Mouse (Mus musculus): ENCODE measurements around the gene Ces4a. TPM values are rescaled to one million over a fixed set of nuclear protein-coding genes. Genes with fewer than 3 reads are reported as not detected.

Ces4a gene
- total and polyA plus RNA-seq, 2 experiments from 2014 or later, result 0.10 TPM; not detected in 1

DNA sequence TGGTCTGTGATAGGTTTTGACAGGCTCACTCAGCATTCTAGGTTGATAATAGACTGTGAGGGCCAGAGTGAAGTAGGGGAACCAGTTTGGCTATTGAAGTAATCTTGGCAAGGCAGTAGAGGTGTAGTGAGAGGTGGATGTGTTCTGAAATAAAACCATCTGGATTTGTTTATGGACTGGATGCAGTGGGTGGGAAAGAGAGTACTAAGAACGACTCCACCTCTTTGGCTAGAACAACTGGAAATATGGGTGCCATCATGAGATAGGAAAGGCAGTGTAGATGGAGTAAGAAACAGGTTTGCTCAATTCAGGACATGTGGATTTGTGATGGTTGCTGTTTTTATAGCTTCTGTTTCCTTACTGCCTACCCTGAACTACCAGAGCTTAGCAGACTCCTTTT, 50.6 kb downstream of the Ces4a start:
- Histone ChIP-seq H3K9me3 (ENCODE audit: low read length) (no peaks in the 10 kb centered on the region), H3K27ac (ENCODE audit: low read depth, low read length) (no peak overlapping the region), H3K4me3 (ENCODE audit: low read depth, low read length) (no peak overlapping the region), H3K36me3 (ENCODE audit: insufficient read depth) (no peaks in the 10 kb centered on the region), H3K4me1 (ENCODE audit: insufficient read depth) (no peaks in the 10 kb centered on the region), H3K9ac (no peak overlapping the region), H3K27me3 (ENCODE audit: insufficient read depth, low read length) (no peaks in the 10 kb centered on the region), H3K4me2 (ENCODE audit: low read depth) (no peak overlapping the region)
- no peak for DNase-seq
- WGBS, result 69% methylated on average over 1 of the region's 1 CpGs
- ATAC-seq, result no peak
- TF ChIP-seq CTCF (IDR thresholded peaks at IDR 0.05; ENCODE audit: low read depth), result no peak

GRCm38 (mm10) chr8:105186467-105187005, 54.9 kb downstream of the Ces4a start:
- DNase-seq (no peak), ATAC-seq (no peak)
- Histone ChIP-seq H3K27ac (ENCODE audit: low read depth, low read length) (no peak overlapping the region), H3K4me1 (ENCODE audit: insufficient read depth) (no peaks in the 10 kb centered on the region), H3K36me3 (ENCODE audit: insufficient read depth) (no peaks in the 10 kb centered on the region), H3K9me3 (ENCODE audit: low read length) (no peaks in the 10 kb centered on the region), H3K4me3 (ENCODE audit: low read depth, low read length) (no peak overlapping the region), H3K27me3 (ENCODE audit: insufficient read depth, low read length) (no peaks in the 10 kb centered on the region), H3K9ac (no peak overlapping the region), H3K4me2 (ENCODE audit: low read depth) (no peak overlapping the region)
- TF ChIP-seq CTCF (IDR thresholded peaks at IDR 0.05; ENCODE audit: low read depth), result no peak
- 61% methylated on average over 1 of the region's 1 CpGs for WGBS

DNA sequence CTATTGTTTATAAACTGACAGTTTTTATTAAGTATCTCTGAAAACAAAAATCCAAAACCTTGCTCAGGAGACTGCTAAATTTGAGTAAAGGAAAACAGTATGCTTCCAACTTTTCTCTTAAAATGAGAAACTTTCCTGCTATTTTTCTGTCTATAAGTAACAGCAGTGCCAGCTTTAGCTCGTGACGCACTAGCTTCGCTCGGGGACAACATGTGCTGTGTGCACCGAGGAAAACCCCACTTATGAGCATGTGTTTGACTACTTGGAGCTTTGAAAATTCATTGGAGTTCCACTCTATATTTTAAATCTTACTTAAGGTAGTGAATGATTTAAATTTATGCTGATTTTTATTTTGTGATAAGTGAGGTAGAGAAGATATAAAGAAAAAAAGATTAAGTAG, 60.6 kb downstream of the Ces4a start:
- H3K36me3 ChIP-seq (ENCODE audit: insufficient read depth), result peaks cover 17% of the 10 kb centered on the region
- H3K4me3 ChIP-seq (ENCODE audit: low read depth, low read length), result no peak overlapping the region
- TF ChIP-seq CTCF (IDR thresholded peaks at IDR 0.05; ENCODE audit: low read depth), result no peak
- no peak for ATAC-seq
- H3K4me1 ChIP-seq (ENCODE audit: insufficient read depth), result no peaks in the 10 kb centered on the region
- H3K4me2 ChIP-seq (ENCODE audit: low read depth), result no peak overlapping the region
- no peak for DNase-seq
- H3K9ac ChIP-seq, result no peak overlapping the region
- WGBS, result 90% methylated on average over 5 of the region's 5 CpGs
- H3K27me3 ChIP-seq (ENCODE audit: insufficient read depth, low read length), result no peaks in the 10 kb centered on the region
- H3K27ac ChIP-seq (ENCODE audit: low read depth, low read length), result no peak overlapping the region
- H3K9me3 ChIP-seq (ENCODE audit: low read length), result no peaks in the 10 kb centered on the region

Other genes starting within 250 kb of the Ces4a start
- gene Ces2e, start 205.5 kb upstream of the Ces4a start, total RNA-seq (2014; rRNA removed), result not detected in 2 replicates
- gene Ces2e, start 205.5 kb upstream of the Ces4a start, polyA plus RNA-seq (2015; fragmentation: Nextera tagmentation; extraction: Ambion mirVana), result not detected in 2 replicates
- not detected in 2 replicates for gene Ces2f, start 184.4 kb upstream of the Ces4a start, total RNA-seq (2014; rRNA removed)
- not detected in 2 replicates for gene Ces2f, start 184.4 kb upstream of the Ces4a start, polyA plus RNA-seq (2015; fragmentation: Nextera tagmentation; extraction: Ambion mirVana)
- 0.31 and 0.76 TPM in 2 replicates for gene Ces2g, start 170.1 kb upstream of the Ces4a start, total RNA-seq (2014; rRNA removed)
- 0.08 and 0.20 TPM in 2 replicates for gene Ces2g, start 170.1 kb upstream of the Ces4a start, polyA plus RNA-seq (2015; fragmentation: Nextera tagmentation; extraction: Ambion mirVana)
- not detected in 2 replicates for gene Ces2h, start 130.9 kb upstream of the Ces4a start, total RNA-seq (2014; rRNA removed)
- gene Ces2h, start 130.9 kb upstream of the Ces4a start, polyA plus RNA-seq (2015; fragmentation: Nextera tagmentation; extraction: Ambion mirVana), result not detected in 2 replicates
- gene Ces3a, start 83.2 kb upstream of the Ces4a start, total RNA-seq (2014; rRNA removed), result not detected in 2 replicates
- gene Ces3a, start 83.2 kb upstream of the Ces4a start, polyA plus RNA-seq (2015; fragmentation: Nextera tagmentation; extraction: Ambion mirVana), result not detected in 2 replicates
- gene Ces3b, start 48.0 kb upstream of the Ces4a start, total RNA-seq (2014; rRNA removed), result not detected in 2 replicates
- gene Ces3b, start 48.0 kb upstream of the Ces4a start, polyA plus RNA-seq (2015; fragmentation: Nextera tagmentation; extraction: Ambion mirVana), result not detected in 2 replicates
- gene Cbfb, start 38.9 kb downstream of the Ces4a start, total RNA-seq (2014; rRNA removed), result 56.4 and 65.6 TPM in 2 replicates
- gene Cbfb, start 38.9 kb downstream of the Ces4a start, polyA plus RNA-seq (2015; fragmentation: Nextera tagmentation; extraction: Ambion mirVana), result 23.5 and 29.9 TPM in 2 replicates
- gene D230025D16Rik, start 93.3 kb downstream of the Ces4a start, total RNA-seq (2014; rRNA removed), result 37.1 and 40.7 TPM in 2 replicates
- gene D230025D16Rik, start 93.3 kb downstream of the Ces4a start, polyA plus RNA-seq (2015; fragmentation: Nextera tagmentation; extraction: Ambion mirVana), result 22.0 and 25.5 TPM in 2 replicates
- 8.4 and 11.4 TPM in 2 replicates for gene B3gnt9, start 123.4 kb downstream of the Ces4a start, total RNA-seq (2014; rRNA removed)
- gene B3gnt9, start 123.4 kb downstream of the Ces4a start, polyA plus RNA-seq (2015; fragmentation: Nextera tagmentation; extraction: Ambion mirVana), result 6.6 and 6.8 TPM in 2 replicates
- gene Tradd, start 132.8 kb downstream of the Ces4a start, total RNA-seq (2014; rRNA removed), result 14.7 and 23.9 TPM in 2 replicates
- 14.0 and 20.9 TPM in 2 replicates for gene Tradd, start 132.8 kb downstream of the Ces4a start, polyA plus RNA-seq (2015; fragmentation: Nextera tagmentation; extraction: Ambion mirVana)
- 0.38 and 1.4 TPM in 2 replicates for gene Fbxl8, start 132.8 kb downstream of the Ces4a start, total RNA-seq (2014; rRNA removed)
- 0.85 and 1.1 TPM in 2 replicates for gene Fbxl8, start 132.8 kb downstream of the Ces4a start, polyA plus RNA-seq (2015; fragmentation: Nextera tagmentation; extraction: Ambion mirVana)
- gene Hsf4, start 138.0 kb downstream of the Ces4a start, total RNA-seq (2014; rRNA removed), result 0.15 and 0.90 TPM in 2 replicates
- 0.30 and 0.44 TPM in 2 replicates for gene Hsf4, start 138.0 kb downstream of the Ces4a start, polyA plus RNA-seq (2015; fragmentation: Nextera tagmentation; extraction: Ambion mirVana)
- 1.5 and 1.7 TPM in 2 replicates for gene Nol3, start 144.3 kb downstream of the Ces4a start, total RNA-seq (2014; rRNA removed)
- gene Nol3, start 144.3 kb downstream of the Ces4a start, polyA plus RNA-seq (2015; fragmentation: Nextera tagmentation; extraction: Ambion mirVana), result 3.0 and 4.3 TPM in 2 replicates
- 54.2 and 70.9 TPM in 2 replicates for gene 4931428F04Rik, start 158.1 kb downstream of the Ces4a start, total RNA-seq (2014; rRNA removed)
- gene 4931428F04Rik, start 158.1 kb downstream of the Ces4a start, polyA plus RNA-seq (2015; fragmentation: Nextera tagmentation; extraction: Ambion mirVana), result 124 and 146 TPM in 2 replicates
- gene Exoc3l, start 164.3 kb downstream of the Ces4a start, total RNA-seq (2014; rRNA removed), result 1.8 and 2.7 TPM in 2 replicates
- 7.0 and 7.5 TPM in 2 replicates for gene Exoc3l, start 164.3 kb downstream of the Ces4a start, polyA plus RNA-seq (2015; fragmentation: Nextera tagmentation; extraction: Ambion mirVana)
- gene E2f4, start 165.9 kb downstream of the Ces4a start, total RNA-seq (2014; rRNA removed), result 26.2 and 36.7 TPM in 2 replicates
- 30.6 and 31.6 TPM in 2 replicates for gene E2f4, start 165.9 kb downstream of the Ces4a start, polyA plus RNA-seq (2015; fragmentation: Nextera tagmentation; extraction: Ambion mirVana)
- 0.86 and 0.92 TPM in 2 replicates for gene Elmo3, start 173.8 kb downstream of the Ces4a start, total RNA-seq (2014; rRNA removed)
- 0.54 and 1.1 TPM in 2 replicates for gene Elmo3, start 173.8 kb downstream of the Ces4a start, polyA plus RNA-seq (2015; fragmentation: Nextera tagmentation; extraction: Ambion mirVana)
- 1.6 and 3.0 TPM in 2 replicates for gene Lrrc29, start 194.5 kb downstream of the Ces4a start, total RNA-seq (2014; rRNA removed)
- gene Lrrc29, start 194.5 kb downstream of the Ces4a start, polyA plus RNA-seq (2015; fragmentation: Nextera tagmentation; extraction: Ambion mirVana), result 1.8 and 2.1 TPM in 2 replicates
- gene Tmem208, start 194.6 kb downstream of the Ces4a start, total RNA-seq (2014; rRNA removed), result 76.4 and 109 TPM in 2 replicates
- 126 and 140 TPM in 2 replicates for gene Tmem208, start 194.6 kb downstream of the Ces4a start, polyA plus RNA-seq (2015; fragmentation: Nextera tagmentation; extraction: Ambion mirVana)
- gene Fhod1, start 216.2 kb downstream of the Ces4a start, total RNA-seq (2014; rRNA removed), result 1.4 and 2.1 TPM in 2 replicates
- 0.15 and 0.30 TPM in 2 replicates for gene Fhod1, start 216.2 kb downstream of the Ces4a start, polyA plus RNA-seq (2015; fragmentation: Nextera tagmentation; extraction: Ambion mirVana)
- gene Slc9a5, start 217.0 kb downstream of the Ces4a start, total RNA-seq (2014; rRNA removed), result 17.5 and 17.8 TPM in 2 replicates
- gene Slc9a5, start 217.0 kb downstream of the Ces4a start, polyA plus RNA-seq (2015; fragmentation: Nextera tagmentation; extraction: Ambion mirVana), result 5.6 and 7.2 TPM in 2 replicates
- 4.2 and 4.5 TPM in 2 replicates for gene Plekhg4, start 241.5 kb downstream of the Ces4a start, total RNA-seq (2014; rRNA removed)
- gene Plekhg4, start 241.5 kb downstream of the Ces4a start, polyA plus RNA-seq (2015; fragmentation: Nextera tagmentation; extraction: Ambion mirVana), result 0.70 and 0.77 TPM in 2 replicates

All from forebrain, postnatal 0 days (tissue).